Mouse (Mus musculus): ENCODE data around the gene Ptprg.

The Ptprg gene

GRCm38 (mm10) chr14:11687541-11687940 is 134.2 kb downstream of the Ptprg start:
- no peak for DNase-seq

- DNase-seq = no peak
Observed at GRCm38 (mm10) chr14:11688142-11688541, 134.8 kb downstream of the Ptprg start.

GRCm38 (mm10) chr14:11690066-11690465 is 136.7 kb downstream of the Ptprg start:
- DNase-seq = no peak

GRCm38 (mm10) chr14:11691531-11691930 is 138.2 kb downstream of the Ptprg start:
- DNase-seq = no peak

- no peak for DNase-seq
Observed at GRCm38 (mm10) chr14:11698880-11699279, 145.5 kb downstream of the Ptprg start.

GRCm38 (mm10) chr14:11699654-11700053 is 146.3 kb downstream of the Ptprg start:
- no peak for DNase-seq

- DNase-seq = no peak
Observed at GRCm38 (mm10) chr14:11701516-11702249, 148.4 kb downstream of the Ptprg start.

- DNase-seq = peak; percentile 53
Observed at GRCm38 (mm10) chr14:11702770-11703477, 149.6 kb downstream of the Ptprg start.

GRCm38 (mm10) chr14:11704871-11705270 is 151.5 kb downstream of the Ptprg start:
- DNase-seq = peak; percentile 32

- no peak for DNase-seq
Observed at GRCm38 (mm10) chr14:11709352-11709751, 156.0 kb downstream of the Ptprg start.

GRCm38 (mm10) chr14:11709798-11710197 is 156.5 kb downstream of the Ptprg start:
- DNase-seq = no peak

- DNase-seq = no peak
Observed at GRCm38 (mm10) chr14:11710410-11711122, 157.2 kb downstream of the Ptprg start.

GRCm38 (mm10) chr14:11712146-11712545 is 158.8 kb downstream of the Ptprg start:
- DNase-seq = no peak

GRCm38 (mm10) chr14:11716230-11716629 is 162.9 kb downstream of the Ptprg start:
- DNase-seq = no peak

- DNase-seq = no peak
Observed at GRCm38 (mm10) chr14:11718201-11718600, 164.9 kb downstream of the Ptprg start.

GRCm38 (mm10) chr14:11719259-11719658 is 165.9 kb downstream of the Ptprg start:
- no peak for DNase-seq

GRCm38 (mm10) chr14:11722101-11722500 is 168.8 kb downstream of the Ptprg start:
- DNase-seq = no peak

- no peak for DNase-seq
Observed at GRCm38 (mm10) chr14:11723876-11724275, 170.5 kb downstream of the Ptprg start.

- DNase-seq = peak; percentile 10
Observed at GRCm38 (mm10) chr14:11731223-11731920, 178.0 kb downstream of the Ptprg start.

GRCm38 (mm10) chr14:11732376-11732775 is 179.0 kb downstream of the Ptprg start:
- no peak for DNase-seq

GRCm38 (mm10) chr14:11743726-11744125 is 190.4 kb downstream of the Ptprg start:
- no peak for DNase-seq

- DNase-seq = no peak
Observed at GRCm38 (mm10) chr14:11752678-11753077, 199.3 kb downstream of the Ptprg start.

GRCm38 (mm10) chr14:11754656-11755055 is 201.3 kb downstream of the Ptprg start:
- no peak for DNase-seq

All from embryo, embryonic 11 days (tissue).